Comparison of ENCODE assay signal across 17 mouse cellular contexts in the genomic region with DNA sequence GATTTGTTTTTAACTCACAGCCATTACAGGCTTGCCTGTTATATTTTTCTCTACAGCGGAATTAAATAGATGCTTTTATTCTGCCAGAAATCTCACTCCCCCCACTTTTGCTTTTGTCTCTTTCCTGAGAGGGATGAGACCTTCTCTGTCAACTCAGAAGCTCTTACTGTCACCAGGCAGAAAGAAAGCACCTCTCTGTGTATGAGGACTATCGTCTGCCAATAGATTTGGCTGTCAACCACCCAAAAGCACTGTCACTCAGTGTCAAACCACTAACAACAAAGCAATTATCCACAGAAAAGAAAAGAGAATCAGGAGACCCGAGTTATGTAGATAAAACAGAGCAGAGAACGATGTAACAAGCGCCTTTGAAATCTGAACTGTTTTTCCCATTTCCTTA.
DNase-seq lines count a peak whose midpoint lies in the region; ATAC-seq and TF ChIP-seq lines count a peak whose summit lies in the region.
"Had no signal": no experiment of that assay in that cellular context is flagged by ENCODE, and none has a peak within 500 bp of the region (broad histone marks: within the 10 kb centered on the region; RNA-seq: fewer than 3 reads in every experiment).

No protein-coding gene starts in this region.

- no peaks in the 10 kb centered on the region for H3K36me3 ChIP-seq in hindbrain, embryonic 11.5 days (ENCODE audit: control insufficient read depth, insufficient read depth, low read length)
- no peaks in the 10 kb centered on the region for H3K36me3 ChIP-seq in hindbrain, postnatal 0 days (ENCODE audit: insufficient read depth, low read length)
- no peaks in the 10 kb centered on the region for H3K36me3 ChIP-seq in lung, postnatal 0 days (ENCODE audit: insufficient read depth, low read length)
- H3K36me3 ChIP-seq: hindbrain, embryonic 12.5 days; limb, embryonic 12.5 days; neural tube, embryonic 13.5 days had no signal

- no peaks in the 10 kb centered on the region for H3K4me1 ChIP-seq in hindbrain, embryonic 11.5 days (replicated peaks; ENCODE audit: control insufficient read depth, insufficient read depth, low read length)
- no peaks in the 10 kb centered on the region for H3K4me1 ChIP-seq in hindbrain, postnatal 0 days (ENCODE audit: insufficient read depth, low read length)
- no peaks in the 10 kb centered on the region for H3K4me1 ChIP-seq in lung, postnatal 0 days (ENCODE audit: insufficient read depth, low read depth, low read length)
- H3K4me1 ChIP-seq: hindbrain, embryonic 12.5 days; limb, embryonic 12.5 days; neural tube, embryonic 13.5 days had no signal

- peak; percentile 7 for DNase-seq in cerebellum, adult 11-12 months
- DNase-seq in cerebellum, adult 8-10 months = no peak
- no peak for DNase-seq in hindbrain, embryonic 11.5 days (ENCODE audit: low spot score)
- DNase-seq in hindbrain, postnatal 0 days (ENCODE audit: low spot score) = no peak
- peak; percentile 93 for DNase-seq in brain, adult 2 months (ENCODE audit: low read depth, low spot score)
- peak; percentile 18 to 52 for DNase-seq in layer of hippocampus, adult 8-10 months (ENCODE audit: low spot score in 2 of 2)
- DNase-seq in heart, postnatal 4 days = no peak
- no peak for DNase-seq in lung, postnatal 0 days (ENCODE audit: low spot score)
- DNase-seq: gastrocnemius, postnatal 25 days; lung, postnatal 10 days; right cerebral cortex, postnatal 25 days; thymus, postnatal 25 days had no signal

- peak; percentile 49; the same call in 1 of the 2 replicates for ATAC-seq in hindbrain, embryonic 11.5 days (ENCODE audit: low FRiP score)
- ATAC-seq in hindbrain, postnatal 0 days = no peak
- ATAC-seq in lung, postnatal 0 days = no peak

- H3K27me3 ChIP-seq in hindbrain, embryonic 11.5 days (ENCODE audit: control insufficient read depth, insufficient read depth, low read length) = no peaks in the 10 kb centered on the region
- no peaks in the 10 kb centered on the region for H3K27me3 ChIP-seq in hindbrain, postnatal 0 days (ENCODE audit: insufficient read depth, low read length)
- no peaks in the 10 kb centered on the region for H3K27me3 ChIP-seq in lung, postnatal 0 days (replicated peaks; ENCODE audit: insufficient read depth, low read length)
- H3K27me3 ChIP-seq: hindbrain, embryonic 12.5 days; limb, embryonic 12.5 days; neural tube, embryonic 13.5 days had no signal

- TF ChIP-seq CTCF in hindbrain, postnatal 0 days (IDR thresholded peaks at IDR 0.05; ENCODE audit: low read depth) = no peak
- no peak for TF ChIP-seq CTCF in lung, postnatal 0 days (IDR thresholded peaks at IDR 0.05)

- no peak overlapping the region for H3K27ac ChIP-seq in hindbrain, embryonic 11.5 days (ENCODE audit: low read depth, low read length)
- H3K27ac ChIP-seq in hindbrain, postnatal 0 days = no peak overlapping the region
- no peak overlapping the region for H3K27ac ChIP-seq in lung, postnatal 0 days (ENCODE audit: low read length)
- H3K27ac ChIP-seq: hindbrain, embryonic 12.5 days; limb, embryonic 12.5 days; liver, embryonic 14.5 days; neural tube, embryonic 13.5 days; stomach, postnatal 0 days had no signal

- TF ChIP-seq EP300 in lung, postnatal 0 days (IDR thresholded peaks at IDR 0.05) = no peak

- no peak overlapping the region for H3K4me3 ChIP-seq in hindbrain, embryonic 11.5 days (ENCODE audit: low read depth, low read length)
- H3K4me3 ChIP-seq in hindbrain, postnatal 0 days (ENCODE audit: low read length) = no peak overlapping the region
- H3K4me3 ChIP-seq in lung, postnatal 0 days (ENCODE audit: low read depth, low read length) = no peak overlapping the region
- H3K4me3 ChIP-seq: hindbrain, embryonic 12.5 days; limb, embryonic 12.5 days; neural tube, embryonic 13.5 days had no signal

- H3K9me3 ChIP-seq in hindbrain, embryonic 11.5 days (ENCODE audit: control insufficient read depth, low read length) = no peaks in the 10 kb centered on the region
- H3K9me3 ChIP-seq in hindbrain, postnatal 0 days (ENCODE audit: low read length) = no peaks in the 10 kb centered on the region
- H3K9me3 ChIP-seq in lung, postnatal 0 days (ENCODE audit: low read length) = no peaks in the 10 kb centered on the region
- H3K9me3 ChIP-seq: hindbrain, embryonic 12.5 days; limb, embryonic 12.5 days; neural tube, embryonic 13.5 days had no signal

- no peak overlapping the region for H3K9ac ChIP-seq in hindbrain, embryonic 11.5 days (ENCODE audit: low read depth, low read length)
- no peak overlapping the region for H3K9ac ChIP-seq in hindbrain, postnatal 0 days (replicated peaks; ENCODE audit: low read length)
- H3K9ac ChIP-seq in lung, postnatal 0 days (replicated peaks; ENCODE audit: low read depth) = no peak overlapping the region
- H3K9ac ChIP-seq: hindbrain, embryonic 12.5 days; limb, embryonic 12.5 days; liver, embryonic 14.5 days; neural tube, embryonic 13.5 days had no signal

- H3K4me2 ChIP-seq in hindbrain, embryonic 11.5 days (replicated peaks; ENCODE audit: low read depth, low read length) = no peak overlapping the region
- no peak overlapping the region for H3K4me2 ChIP-seq in hindbrain, postnatal 0 days (ENCODE audit: low read depth, low read length)
- no peak overlapping the region for H3K4me2 ChIP-seq in lung, postnatal 0 days (replicated peaks; ENCODE audit: low read depth, low read length)
- H3K4me2 ChIP-seq: hindbrain, embryonic 12.5 days; limb, embryonic 12.5 days; neural tube, embryonic 13.5 days had no signal

- WGBS in hindbrain, embryonic 11.5 days = 50% methylated on average over 5 of the region's 5 CpGs
- 39% methylated on average over 5 of the region's 5 CpGs for WGBS in hindbrain, postnatal 0 days
- 58% methylated on average over 5 of the region's 5 CpGs for WGBS in lung, postnatal 0 days

Comparison
In these comparisons a context has a peak if more than half of its experiments do, and no peak if none do; other contexts are left out.
1. DNase-seq: peak in cerebellum, adult 11-12 months (single experiment), brain, adult 2 months (single experiment) and layer of hippocampus, adult 8-10 months (2 of 2); none in cerebellum, adult 8-10 months (single experiment), hindbrain, embryonic 11.5 days (single experiment), hindbrain, postnatal 0 days (single experiment), heart, postnatal 4 days (single experiment) and lung, postnatal 0 days (single experiment).